Mouse (Mus musculus) CH12F3 (cell line): ENCODE results near the gene Serpina3c.

Experiments used
- in situ Hi-C: fragments of 300-500 bp; cut with MboI; formaldehyde crosslinking; loops from 2 replicates; pipeline ENCODE4 v1.14.3; 2020; ENCODE audit warnings: low sequenced_read_pairs

Serpina3c gene

GRCm38 (mm10) chr12:104153656-104154055 is at the start of gene Serpina3c:
Gene Serpina3c (minus strand): TSS chr12:104153870.
- in situ Hi-C loops: no loop called here

- in situ Hi-C loops: no loop called here
Measured at GRCm38 (mm10) chr12:104190852-104191251, 37.2 kb upstream of the Serpina3c start.

- in situ Hi-C loops: no loop called here
Measured at GRCm38 (mm10) chr12:104189246-104189645, 35.6 kb upstream of the Serpina3c start.

GRCm38 (mm10) chr12:104186041-104186581 is 32.4 kb upstream of the Serpina3c start:
- in situ Hi-C loops: no loop called here

- in situ Hi-C loops: no loop called here
Measured at GRCm38 (mm10) chr12:104185046-104185445, 31.4 kb upstream of the Serpina3c start.

- in situ Hi-C loops: no loop called here
Measured at GRCm38 (mm10) chr12:104178987-104179386, 25.3 kb upstream of the Serpina3c start.

- in situ Hi-C loops: no loop called here
Measured at GRCm38 (mm10) chr12:104178577-104178976, 24.9 kb upstream of the Serpina3c start.

- in situ Hi-C loops: no loop called here
Measured at GRCm38 (mm10) chr12:104175636-104176035, 22.0 kb upstream of the Serpina3c start.

- in situ Hi-C loops: no loop called here
Measured at GRCm38 (mm10) chr12:104174747-104175146, 21.1 kb upstream of the Serpina3c start.

GRCm38 (mm10) chr12:104153041-104153645 is 527 bp downstream of the Serpina3c start:
- in situ Hi-C loops: no loop called here

- in situ Hi-C loops: no loop called here
Measured at GRCm38 (mm10) chr12:104151989-104152388, 1.7 kb downstream of the Serpina3c start.

GRCm38 (mm10) chr12:104145571-104145970 is 8.1 kb downstream of the Serpina3c start:
- in situ Hi-C loops: no loop called here

GRCm38 (mm10) chr12:104143286-104143685 is 10.4 kb downstream of the Serpina3c start:
- in situ Hi-C loops: no loop called here

- in situ Hi-C loops: no loop called here
Measured at GRCm38 (mm10) chr12:104142427-104142826, 11.2 kb downstream of the Serpina3c start.

- in situ Hi-C loops: no loop called here
Measured at GRCm38 (mm10) chr12:104141506-104141905, 12.2 kb downstream of the Serpina3c start.

- in situ Hi-C loops: no loop called here
Measured at GRCm38 (mm10) chr12:104140543-104141103, 13.0 kb downstream of the Serpina3c start.

GRCm38 (mm10) chr12:104138216-104138615 is 15.5 kb downstream of the Serpina3c start:
- in situ Hi-C loops: no loop called here

- in situ Hi-C loops: no loop called here
Measured at GRCm38 (mm10) chr12:104131041-104131440, 22.6 kb downstream of the Serpina3c start.

GRCm38 (mm10) chr12:104127696-104128095 is 26.0 kb downstream of the Serpina3c start, which contains the start of gene Serpina3b:
Gene Serpina3b (plus strand): TSS chr12:104127996.
- in situ Hi-C loops: no loop called here

GRCm38 (mm10) chr12:104125021-104125560 is 28.6 kb downstream of the Serpina3c start:
- in situ Hi-C loops: no loop called here

GRCm38 (mm10) chr12:104123996-104124395 is 29.7 kb downstream of the Serpina3c start:
- in situ Hi-C loops: no loop called here

- in situ Hi-C loops: no loop called here
Measured at GRCm38 (mm10) chr12:104123097-104123496, 30.6 kb downstream of the Serpina3c start.
